Mouse (Mus musculus): ENCODE measurements around the gene Olfr1461. TPM values are rescaled to one million over a fixed set of nuclear protein-coding genes. Genes with fewer than 3 reads are reported as not detected.

Olfr1461 gene
- not detected for total RNA-seq (2023)

DNA sequence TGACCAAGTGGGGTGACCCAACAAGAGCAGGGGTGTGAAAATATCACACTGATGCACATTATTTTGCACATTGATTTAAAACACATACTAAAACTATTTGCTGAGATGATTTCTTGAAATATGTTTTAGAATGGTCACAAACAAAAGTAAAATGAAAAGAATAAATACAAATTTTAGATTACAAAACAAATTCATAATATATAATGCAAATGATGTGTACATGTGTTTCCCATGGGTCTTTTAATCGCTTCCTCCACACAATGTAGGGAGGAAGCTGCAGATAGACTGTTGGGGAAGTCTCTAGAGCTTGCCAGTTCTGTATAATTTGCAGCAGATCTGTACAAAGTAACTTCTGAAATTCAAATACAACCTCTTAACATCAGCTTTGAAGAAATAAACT is at the start of gene Olfr1461:
Gene Olfr1461 (plus strand): TSS at position 301 of the 400 bp plus-strand sequence.

DNA sequence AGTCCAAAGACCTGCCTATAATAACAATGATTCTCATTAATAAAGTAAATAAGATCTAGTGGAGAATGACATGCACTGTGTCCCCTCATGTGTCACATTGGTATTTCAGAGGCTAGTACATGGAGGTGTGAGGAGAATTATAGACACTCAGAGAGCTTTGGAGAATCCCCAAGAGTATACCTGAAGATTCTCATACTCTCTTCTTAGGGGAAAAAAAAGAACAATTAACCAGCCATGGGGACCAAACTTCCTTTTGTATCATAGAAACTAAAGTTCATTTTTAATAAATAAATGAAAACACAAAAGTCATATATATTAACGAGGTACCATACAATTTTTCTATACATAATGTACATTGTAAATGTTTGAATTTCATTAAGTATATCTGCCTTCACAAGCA is 13.4 kb upstream of the Olfr1461 start, which contains the start of gene Olfr1459:
Gene Olfr1459 (minus strand): TSS at position 101 of the 400 bp plus-strand sequence.

DNA sequence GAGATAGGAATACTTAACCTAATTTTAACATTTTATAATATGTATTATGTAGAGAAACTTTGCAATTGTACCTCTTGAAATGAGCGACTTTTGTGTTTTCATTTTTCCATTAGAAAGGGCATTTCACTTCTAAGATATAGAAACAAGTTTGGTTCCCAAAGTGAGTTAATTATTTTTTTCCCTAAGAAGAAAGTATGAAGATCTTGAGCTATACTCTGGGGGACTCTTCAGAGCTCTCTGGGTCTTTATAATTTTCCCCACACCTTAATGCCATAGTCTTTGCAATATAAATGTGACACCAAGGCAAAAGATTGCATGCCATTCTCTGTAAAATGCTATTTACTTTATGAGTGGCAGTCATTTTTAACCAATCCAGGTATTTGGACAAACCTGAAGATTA is 22.6 kb downstream of the Olfr1461 start, which contains the start of gene Olfr1462:
Gene Olfr1462 (plus strand): TSS at position 301 of the 400 bp plus-strand sequence.

Other genes starting within 250 kb of the Olfr1461 start
- gene Olfr1448, start 238.6 kb upstream of the Olfr1461 start, total RNA-seq (2023): not detected
- gene Olfr1449, start 232.2 kb upstream of the Olfr1461 start, total RNA-seq (2023): not detected
- not detected for gene Olfr1450, start 212.7 kb upstream of the Olfr1461 start, total RNA-seq (2023)
- not detected for gene Olfr1451, start 168.0 kb upstream of the Olfr1461 start, total RNA-seq (2023)
- gene Olfr1453, start 134.7 kb upstream of the Olfr1461 start, total RNA-seq (2023): not detected
- not detected for gene Olfr1454, start 102.4 kb upstream of the Olfr1461 start, total RNA-seq (2023)
- gene Olfr1457, start 65.1 kb upstream of the Olfr1461 start, total RNA-seq (2023): not detected
- not detected for gene Olfr1458, start 56.2 kb upstream of the Olfr1461 start, total RNA-seq (2023)
- gene Olfr1459, start 13.5 kb upstream of the Olfr1461 start, total RNA-seq (2023): not detected
- not detected for gene Olfr1462, start 22.7 kb downstream of the Olfr1461 start, total RNA-seq (2023)
- not detected for gene Olfr1463, start 68.3 kb downstream of the Olfr1461 start, total RNA-seq (2023)
- not detected for gene Olfr1465, start 152.5 kb downstream of the Olfr1461 start, total RNA-seq (2023)
- not detected for gene Olfr1466, start 175.9 kb downstream of the Olfr1461 start, total RNA-seq (2023)
- gene Olfr1467, start 199.2 kb downstream of the Olfr1461 start, total RNA-seq (2023): not detected
- not detected for gene Olfr1469, start 244.8 kb downstream of the Olfr1461 start, total RNA-seq (2023)

Measured in CD4-positive naive resting alpha-beta T cell, adult 76 days (primary cell).